Mouse (Mus musculus) adrenal gland (tissue): ENCODE measurements at regions not wholly inside any gene's neighbourhood (a gene's known extent, or its start where the extent isn't known, plus 50 kb on each side); places are given as distances from the start of the nearest gene placed in this dataset.

ENCODE experiments used
- intact Hi-C: fragments of 180-260 bp; cut with DNase I; formaldehyde crosslinking; loops from one replicate; pipeline ENCODE4 v1.15.1; 2025

- intact Hi-C loops: no loop called here
Measured at GRCm38 (mm10) chr2:46187265-46187888, 1070.2 kb upstream of the Zeb2 start.

- intact Hi-C loops: no loop called here
Measured at GRCm38 (mm10) chr2:46183241-46183640, 1066.0 kb upstream of the Zeb2 start.

- intact Hi-C loops: no loop called here
Measured at GRCm38 (mm10) chr2:46179741-46180140, 1062.5 kb upstream of the Zeb2 start.

GRCm38 (mm10) chr2:46168488-46168887 lies 1051.3 kb upstream of the Zeb2 start:
- intact Hi-C loops: no loop called here

GRCm38 (mm10) chr2:46149848-46150247 lies 1032.7 kb upstream of the Zeb2 start:
- intact Hi-C loops: no loop called here

- intact Hi-C loops: no loop called here
Measured at GRCm38 (mm10) chr2:46119871-46120270, 1002.7 kb upstream of the Zeb2 start.

- intact Hi-C loops: no loop called here
Measured at GRCm38 (mm10) chr2:46106991-46107390, 989.8 kb upstream of the Zeb2 start.

GRCm38 (mm10) chr2:46065034-46065802 lies 948.0 kb upstream of the Zeb2 start:
- intact Hi-C loops: no loop called here

GRCm38 (mm10) chr2:46055729-46056128 lies 938.5 kb upstream of the Zeb2 start:
- intact Hi-C loops: no loop called here

- intact Hi-C loops: no loop called here
Measured at GRCm38 (mm10) chr2:46054902-46055301, 937.7 kb upstream of the Zeb2 start.

GRCm38 (mm10) chr2:46021854-46022253 lies 904.7 kb upstream of the Zeb2 start:
- intact Hi-C loops: no loop called here

- intact Hi-C loops: no loop called here
Measured at GRCm38 (mm10) chr2:46013771-46014269, 896.6 kb upstream of the Zeb2 start.

- intact Hi-C loops: no loop called here
Measured at GRCm38 (mm10) chr2:46012716-46013115, 895.5 kb upstream of the Zeb2 start.

- intact Hi-C loops: no loop called here
Measured at GRCm38 (mm10) chr2:45975157-45975556, 858.0 kb upstream of the Zeb2 start.

- intact Hi-C loops: no loop called here
Measured at GRCm38 (mm10) chr2:45968635-45969034, 851.4 kb upstream of the Zeb2 start.

- intact Hi-C loops: no loop called here
Measured at GRCm38 (mm10) chr2:45956792-45957330, 839.7 kb upstream of the Zeb2 start.

- intact Hi-C loops: no loop called here
Measured at GRCm38 (mm10) chr2:45948758-45949157, 831.6 kb upstream of the Zeb2 start.

- intact Hi-C loops: no loop called here
Measured at GRCm38 (mm10) chr2:45925791-45926480, 808.7 kb upstream of the Zeb2 start.

- intact Hi-C loops: no loop called here
Measured at GRCm38 (mm10) chr2:45908871-45909270, 791.7 kb upstream of the Zeb2 start.

GRCm38 (mm10) chr2:45904623-45905235 lies 787.5 kb upstream of the Zeb2 start:
- intact Hi-C loops: no loop called here

GRCm38 (mm10) chr2:45904090-45904489 lies 786.9 kb upstream of the Zeb2 start:
- intact Hi-C loops: no loop called here
